Mouse (Mus musculus): Measurements from ENCODE around the gene Fgf11.

Gene Fgf11

DNA sequence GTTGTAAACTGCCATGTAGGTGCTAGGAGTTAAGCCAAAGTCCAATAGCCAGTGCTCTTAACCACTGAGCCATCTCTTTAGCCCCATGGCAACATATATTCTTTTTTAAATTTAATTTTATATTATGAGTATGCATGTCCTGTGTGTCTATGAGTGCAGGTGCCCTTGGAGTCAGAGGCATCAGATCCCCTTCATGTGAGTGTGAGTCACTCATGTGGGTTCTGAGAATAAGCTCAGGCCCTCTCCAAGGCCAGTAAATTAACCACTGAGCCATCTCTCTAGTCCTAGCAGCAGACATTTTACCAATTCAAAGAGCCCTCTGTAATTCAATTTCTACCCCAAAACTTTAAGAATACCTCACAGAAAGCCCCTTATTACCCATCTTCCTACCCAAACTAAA, 49.0 kb downstream of the Fgf11 start:
- DNase-seq: no peak

DNA sequence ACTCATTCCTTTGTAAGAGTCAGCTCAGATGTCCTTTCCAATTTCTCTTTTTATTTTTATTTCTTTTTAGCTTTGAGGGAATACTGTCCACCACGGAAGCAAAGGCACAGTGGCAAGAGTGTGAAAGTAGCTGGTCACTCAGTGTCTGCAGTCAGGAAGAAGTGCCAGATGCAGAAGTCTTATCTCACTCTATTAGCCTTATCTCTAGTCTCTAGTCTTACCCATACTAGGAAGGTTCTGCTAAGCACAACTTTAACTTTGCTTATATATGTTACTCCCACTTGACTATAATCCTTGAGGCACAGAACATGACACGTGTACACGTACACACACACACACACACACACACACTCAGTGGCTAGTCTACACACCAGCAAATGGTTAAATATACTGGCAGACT, 50.0 kb downstream of the Fgf11 start:
- DNase-seq: no peak

Data from heart, adult 11 months (tissue).